Mouse (Mus musculus): ENCODE data around the gene Rps15. TPM values are rescaled to one million over a fixed set of nuclear protein-coding genes. Genes with fewer than 3 reads are reported as not detected.
"Not testable (repeated sequence)": the region's sequence is repeated elsewhere in the genome, so short reads cannot be mapped to it uniquely, and the experiment has no call there.

Gene Rps15
- 516 and 528 TPM in 2 replicates for polyA plus RNA-seq (2015; fragmentation: Nextera tagmentation; extraction: Ambion mirVana)

DNA sequence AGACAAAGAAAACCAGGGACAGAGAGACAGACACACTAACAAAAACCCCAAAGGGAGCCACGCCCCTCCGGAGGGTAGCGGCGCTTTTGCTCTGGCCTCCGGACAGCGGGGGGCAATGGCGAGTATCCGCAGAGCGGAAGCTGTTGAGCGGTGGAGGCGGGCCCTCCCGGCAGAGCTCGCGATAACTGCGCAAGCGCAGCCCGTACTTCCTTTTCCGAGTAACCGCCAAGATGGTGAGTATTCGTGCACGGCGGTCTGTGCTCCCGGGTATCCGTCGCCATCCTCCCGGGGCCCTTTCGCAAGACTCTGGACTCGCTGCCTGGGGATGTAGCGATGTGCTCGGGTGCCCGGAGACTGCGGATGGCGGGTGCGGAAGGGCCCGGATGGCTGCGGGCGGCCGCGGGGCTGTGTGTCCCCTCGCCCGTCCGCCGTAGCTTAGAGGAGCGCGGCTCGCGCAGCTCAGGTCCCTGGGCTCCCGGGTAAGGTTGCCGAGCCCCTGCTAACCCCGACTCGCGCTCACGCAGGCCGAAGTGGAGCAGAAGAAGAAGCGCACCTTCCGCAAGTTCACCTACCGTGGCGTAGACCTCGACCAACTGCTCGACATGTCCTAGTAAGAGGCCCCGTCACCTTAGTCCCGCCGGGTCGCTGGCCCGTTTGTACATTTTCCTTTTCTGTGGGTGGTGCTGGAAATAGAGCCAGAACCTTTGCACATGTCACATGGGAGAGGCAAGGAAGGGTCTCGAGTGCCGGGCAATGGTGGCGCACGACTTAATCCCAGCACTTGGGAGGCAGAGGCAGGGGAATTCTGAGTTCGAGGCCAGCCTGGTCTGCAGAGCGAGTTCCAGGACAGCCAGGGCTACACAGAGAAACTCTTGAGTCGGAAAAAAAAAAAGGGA, at the start of gene Rps15:
Gene Rps15 (plus strand): TSS at position 203 of the 896 bp plus-strand sequence.
- WGBS: 0% methylated on average over 72 of the region's 72 CpGs

DNA sequence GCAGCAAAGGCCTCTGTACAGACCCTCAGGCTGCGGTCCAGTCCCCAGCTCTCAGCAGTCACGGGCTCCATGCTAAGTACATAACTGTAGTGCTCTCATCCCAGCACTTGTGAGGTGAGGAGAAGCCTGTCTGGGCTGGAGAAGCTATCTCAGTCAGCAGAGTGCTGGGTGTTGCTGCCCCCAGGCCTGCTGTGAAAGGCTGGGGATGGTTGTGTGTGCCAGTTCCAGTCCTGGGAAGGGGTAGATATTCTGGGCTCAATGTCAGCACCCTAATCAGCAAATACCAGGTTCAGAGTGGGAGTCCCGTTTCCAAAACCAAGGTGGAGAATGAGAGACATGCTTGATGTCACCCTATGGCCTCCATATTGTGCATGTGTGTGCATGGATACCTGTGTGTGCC, 49.6 kb upstream of the Rps15 start:
- H3K4me2 ChIP-seq: no peak overlapping the region
- WGBS: 69% methylated on average over 3 of the region's 3 CpGs
- no peak overlapping the region for H3K9ac ChIP-seq
- H3K9me3 ChIP-seq: no peaks in the 10 kb centered on the region
- peaks cover 43% of the 10 kb centered on the region for H3K36me3 ChIP-seq (replicated peaks)
- H3K4me1 ChIP-seq: peaks cover 23% of the 10 kb centered on the region
- ATAC-seq (replicated peaks): no peak
- H3K27ac ChIP-seq: peak overlapping the region; percentile 49
- no peak overlapping the region for H3K4me3 ChIP-seq
- no peaks in the 10 kb centered on the region for H3K27me3 ChIP-seq (replicated peaks)

More for the DNA sequence above, at the start of gene Rps15:
- peak; percentile 74 for ATAC-seq (replicated peaks)
- Histone ChIP-seq H3K27ac (peak within 1 kb of the TSS; percentile 91), H3K4me1 (peaks cover 50% of the 10 kb centered on the region), H3K9me3 (no peaks in the 10 kb centered on the region), H3K27me3 (replicated peaks) (no peaks in the 10 kb centered on the region), H3K4me2 (peak within 1 kb of the TSS; percentile 92), H3K9ac (peak within 1 kb of the TSS; percentile 97), H3K4me3 (peak within 1 kb of the TSS; percentile 92), H3K36me3 (replicated peaks) (peaks cover 24% of the 10 kb centered on the region)

DNA sequence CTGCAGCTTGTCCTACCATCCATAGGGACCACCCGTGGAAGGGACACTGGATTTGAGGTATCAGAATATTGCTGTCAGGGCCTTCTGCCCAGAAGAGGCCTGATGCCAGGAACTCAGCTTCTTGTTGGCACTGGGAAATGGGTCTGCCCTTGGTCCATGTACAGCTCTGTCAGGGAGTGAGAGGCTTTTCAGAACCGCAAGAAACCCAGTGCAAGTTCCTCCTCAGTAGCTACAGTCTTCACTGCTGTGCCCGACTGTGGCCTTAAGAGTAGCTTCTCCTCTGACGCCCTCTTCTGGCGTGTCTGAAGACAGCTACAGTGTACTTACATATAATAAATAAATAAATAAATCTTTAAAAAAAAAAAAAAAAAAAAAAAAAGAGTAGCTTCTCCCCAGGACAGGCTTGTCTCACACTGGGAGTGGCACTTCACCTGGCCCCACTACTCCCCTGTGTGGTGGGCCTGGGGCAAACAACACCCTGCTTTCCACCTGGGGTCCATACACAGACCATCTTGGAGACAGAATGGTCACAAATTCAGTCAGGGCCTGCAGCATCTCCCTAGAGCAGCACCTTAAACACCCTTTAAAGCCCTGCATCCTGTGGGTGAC, 47.4 kb upstream of the Rps15 start:
- Histone ChIP-seq H3K27me3 (replicated peaks) (no peaks in the 10 kb centered on the region), H3K9me3 (no peaks in the 10 kb centered on the region), H3K9ac (no peak overlapping the region), H3K4me1 (peaks cover 30% of the 10 kb centered on the region), H3K4me2 (no peak overlapping the region), H3K27ac (peak overlapping the region; percentile 69), H3K36me3 (replicated peaks) (peaks cover 25% of the 10 kb centered on the region), H3K4me3 (no peak overlapping the region)
- no peak for ATAC-seq (replicated peaks)
- 17% methylated on average over 5 of the region's 5 CpGs for WGBS

DNA sequence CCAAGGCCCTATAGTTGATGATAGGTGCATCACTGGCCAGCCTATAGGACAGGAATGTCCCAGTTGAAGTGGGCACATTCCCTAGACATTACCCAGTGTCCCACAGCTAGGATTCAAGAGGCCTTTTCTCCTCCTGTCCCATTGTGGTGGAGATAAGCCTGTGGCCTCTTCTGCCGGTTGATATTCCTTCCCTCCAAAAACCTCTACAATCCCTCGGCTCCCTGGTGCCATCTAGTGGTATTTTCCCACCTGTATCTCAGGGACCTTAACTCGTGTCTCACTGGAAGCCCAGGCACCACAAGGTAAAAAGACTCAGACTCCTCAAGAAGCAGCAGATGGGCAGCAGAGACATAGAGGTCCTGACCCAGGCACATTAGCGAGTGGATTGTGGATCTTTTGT, 46.7 kb upstream of the Rps15 start:
- 0 out of 2 replicates have a peak, but pooled peaks have one; percentile 9 for ATAC-seq (replicated peaks)
- H3K9ac ChIP-seq: peak overlapping the region; percentile 16; the same call in 1 of the 2 replicates
- peaks cover 36% of the 10 kb centered on the region for H3K4me1 ChIP-seq
- no peaks in the 10 kb centered on the region for H3K27me3 ChIP-seq (replicated peaks)
- 5% methylated on average over 4 of the region's 4 CpGs for WGBS
- H3K27ac ChIP-seq: peak overlapping the region; percentile 69
- H3K4me2 ChIP-seq: no peak overlapping the region
- H3K9me3 ChIP-seq: no peaks in the 10 kb centered on the region
- H3K36me3 ChIP-seq (replicated peaks): peaks cover 20% of the 10 kb centered on the region
- no peak overlapping the region for H3K4me3 ChIP-seq

DNA sequence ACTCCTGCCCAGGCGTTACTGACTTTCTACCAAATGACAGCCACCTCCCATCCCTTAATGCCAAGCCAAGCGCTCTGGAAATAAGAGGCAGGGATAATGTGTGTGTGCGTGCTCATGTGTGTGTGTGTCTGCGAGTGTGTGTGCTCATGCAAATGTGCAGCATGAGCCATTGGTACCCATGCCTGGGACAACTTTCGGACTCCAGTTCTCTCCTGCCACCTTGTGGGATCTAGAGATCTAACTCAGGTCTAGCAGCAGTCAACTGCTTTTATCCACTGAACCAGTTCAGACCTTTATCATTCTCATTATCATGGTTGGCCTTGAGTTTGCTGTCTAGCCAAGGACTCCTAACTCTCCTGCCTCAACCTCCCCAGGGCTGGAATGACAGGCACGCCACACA, 44.4 kb upstream of the Rps15 start:
- Histone ChIP-seq H3K9me3 (no peaks in the 10 kb centered on the region), H3K27me3 (replicated peaks) (no peaks in the 10 kb centered on the region), H3K36me3 (replicated peaks) (peaks cover 6% of the 10 kb centered on the region; the same call in 1 of the 2 replicates), H3K9ac (no peak overlapping the region), H3K27ac (no peak overlapping the region), H3K4me3 (peak overlapping the region; percentile 78; the same call in 1 of the 2 replicates), H3K4me1 (peaks cover 31% of the 10 kb centered on the region), H3K4me2 (no peak overlapping the region)
- 36% methylated on average over 6 of the region's 6 CpGs for WGBS
- ATAC-seq (replicated peaks): no peak

DNA sequence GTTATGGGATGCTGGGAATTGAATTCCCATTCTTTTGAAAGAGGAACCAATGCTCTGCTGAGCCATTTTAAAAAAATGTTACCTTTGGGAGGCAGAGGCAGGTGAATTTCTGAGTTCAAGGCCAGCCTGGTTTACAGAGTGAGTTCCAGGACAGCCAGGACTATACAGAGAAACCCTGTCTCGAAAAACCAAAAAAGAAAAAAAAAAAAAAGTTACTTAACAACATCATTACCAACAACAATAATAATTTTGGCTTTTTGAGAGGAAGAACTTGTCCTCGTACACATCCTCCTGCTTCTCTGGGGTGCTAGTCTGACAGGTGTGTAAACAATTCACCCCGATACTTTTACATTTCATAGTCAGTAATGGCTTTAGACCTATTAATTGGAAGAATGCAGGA, 43.8 kb upstream of the Rps15 start:
- not testable (repeated sequence) for H3K9ac ChIP-seq; H3K9me3 ChIP-seq; H3K27me3 ChIP-seq (replicated peaks); H3K36me3 ChIP-seq (replicated peaks)
- WGBS: 57% methylated on average over 3 of the region's 3 CpGs
- peak overlapping the region; percentile 95 for H3K4me2 ChIP-seq
- ATAC-seq (replicated peaks): peak; percentile 3
- peak overlapping the region; percentile 78 for H3K4me3 ChIP-seq
- H3K27ac ChIP-seq: 0 out of 2 replicates have a peak overlapping the region, but pooled peaks have one; percentile 26
- peaks cover 31% of the 10 kb centered on the region for H3K4me1 ChIP-seq

DNA sequence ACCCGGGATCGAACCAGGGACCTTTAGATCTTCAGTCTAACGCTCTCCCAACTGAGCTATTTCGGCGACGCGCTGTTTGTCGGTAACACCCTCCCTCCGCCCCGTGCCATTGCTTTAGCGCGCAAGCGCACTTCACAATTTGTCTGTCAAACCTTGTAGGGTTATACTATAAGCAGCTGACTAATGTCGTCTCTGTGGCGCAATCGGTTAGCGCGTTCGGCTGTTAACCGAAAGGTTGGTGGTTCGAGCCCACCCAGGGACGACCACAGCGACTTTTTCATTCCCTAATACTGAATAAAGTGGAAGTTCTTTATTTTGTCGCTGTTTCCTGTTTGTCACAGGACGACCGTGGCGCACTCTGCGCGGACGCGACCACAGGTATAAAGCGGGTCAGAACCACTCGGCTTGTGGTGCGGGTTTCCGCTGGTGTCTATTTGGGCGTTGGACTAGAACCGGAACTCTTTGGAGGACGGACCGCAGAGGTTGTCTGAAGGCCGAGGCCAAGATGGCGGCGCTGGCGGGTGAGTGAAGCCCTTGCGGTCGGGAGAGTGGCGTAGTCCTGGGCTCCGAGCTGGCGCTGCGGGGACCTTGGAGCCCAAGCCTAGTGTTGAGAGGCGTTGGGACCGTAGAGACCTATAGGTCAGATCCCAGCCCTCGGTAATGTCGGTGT, 43.1 kb upstream of the Rps15 start, which contains the start of gene Ndufs7:
Gene Ndufs7 (plus strand): TSS at position 151 of the 670 bp plus-strand sequence.
- under 1% methylated on average over 53 of the region's 53 CpGs for WGBS
- Histone ChIP-seq H3K4me1 (peaks cover 31% of the 10 kb centered on the region), H3K9ac (peak within 1 kb of the TSS; percentile 73), H3K27me3 (replicated peaks) (no peaks in the 10 kb centered on the region), H3K27ac (peak within 1 kb of the TSS; percentile 89), H3K9me3 (no peaks in the 10 kb centered on the region), H3K36me3 (replicated peaks) (no peaks in the 10 kb centered on the region), H3K4me2 (peak within 1 kb of the TSS; percentile 95), H3K4me3 (peak within 1 kb of the TSS; percentile 78)
- peak; percentile 93 for ATAC-seq (replicated peaks)

DNA sequence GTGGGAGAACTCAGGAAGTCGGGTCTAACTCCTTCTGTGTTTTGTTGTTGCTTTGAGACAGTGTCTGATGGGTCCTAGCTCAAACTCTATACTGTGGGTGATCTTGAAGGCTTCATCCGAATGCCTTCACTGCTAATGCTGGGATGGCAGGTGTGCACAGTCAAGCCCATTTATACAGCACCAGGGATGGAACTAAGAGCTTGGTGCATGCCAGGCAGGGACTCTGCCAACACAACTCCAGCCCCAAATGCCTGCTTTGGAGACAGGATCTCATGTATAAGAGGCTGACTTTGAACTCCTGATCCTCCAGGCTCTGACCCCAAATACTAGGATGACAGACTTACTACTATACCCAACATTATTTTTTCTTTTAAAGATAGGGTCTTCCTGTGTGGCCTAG, 42.2 kb upstream of the Rps15 start:
- no peak for ATAC-seq (replicated peaks)
- 39% methylated on average over 2 of the region's 2 CpGs for WGBS
- H3K4me1 ChIP-seq: peaks cover 30% of the 10 kb centered on the region

DNA sequence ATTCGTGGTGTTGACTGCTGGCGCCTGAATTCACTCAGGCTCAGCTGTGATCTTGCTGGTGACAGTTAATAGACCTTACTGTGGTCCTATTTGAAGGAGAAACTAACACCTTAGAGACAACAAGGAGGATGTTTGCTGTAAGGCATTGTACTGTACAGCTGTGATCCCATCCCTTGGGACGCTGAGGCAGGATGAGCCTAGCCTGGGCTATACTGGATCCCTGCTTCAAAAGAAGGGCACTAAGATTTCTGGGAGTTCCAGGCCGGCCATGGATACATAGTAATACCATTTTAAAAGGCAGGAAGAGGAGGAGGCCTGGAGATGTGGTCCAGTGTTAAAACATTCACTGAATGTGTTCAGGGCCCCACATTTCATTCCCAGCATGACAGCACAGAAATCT, 41.7 kb upstream of the Rps15 start:
- ATAC-seq (replicated peaks): no peak

More for the DNA sequence above, 42.2 kb upstream of the Rps15 start:
- Histone ChIP-seq H3K9me3 (no peaks in the 10 kb centered on the region), H3K4me2 (peak overlapping the region; percentile 95), H3K4me3 (peak overlapping the region; percentile 78), H3K9ac (peak overlapping the region; percentile 73), H3K27me3 (replicated peaks) (no peaks in the 10 kb centered on the region), H3K36me3 (replicated peaks) (peaks cover 7% of the 10 kb centered on the region; the same call in 1 of the 2 replicates), H3K27ac (peak overlapping the region; percentile 89)

DNA sequence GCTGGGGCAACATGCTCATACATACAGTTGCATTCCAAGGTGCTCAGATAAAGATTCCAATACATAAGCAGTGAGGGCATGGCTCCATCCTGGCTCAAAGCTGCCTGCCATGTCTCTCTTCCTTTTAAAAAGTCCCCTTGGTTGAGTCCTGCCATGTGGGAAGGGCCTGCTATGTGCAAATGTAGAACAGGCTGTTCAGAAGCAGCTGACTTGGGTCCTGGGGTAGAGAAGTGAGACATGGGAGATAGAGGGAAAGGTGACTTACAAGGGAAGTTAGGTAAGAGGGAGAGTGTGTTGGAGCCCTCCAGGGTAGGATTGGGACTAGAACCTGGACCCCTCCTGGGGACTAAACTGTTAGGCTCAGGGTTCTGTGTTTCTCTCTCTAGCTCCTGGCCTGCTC, 40.2 kb upstream of the Rps15 start:
- no peak overlapping the region for H3K9ac ChIP-seq
- H3K4me1 ChIP-seq: peaks cover 25% of the 10 kb centered on the region
- ATAC-seq (replicated peaks): no peak

More for the DNA sequence above, 41.7 kb upstream of the Rps15 start:
- Histone ChIP-seq H3K36me3 (replicated peaks) (peaks cover 12% of the 10 kb centered on the region; the same call in 1 of the 2 replicates), H3K27me3 (replicated peaks) (no peaks in the 10 kb centered on the region), H3K27ac (no peak overlapping the region), H3K9ac (0 out of 2 replicates have a peak overlapping the region, but pooled peaks have one; percentile 73), H3K4me3 (peak overlapping the region; percentile 78), H3K4me2 (peak overlapping the region; percentile 95), H3K9me3 (no peaks in the 10 kb centered on the region), H3K4me1 (peaks cover 25% of the 10 kb centered on the region)
- 85% methylated on average over 4 of the region's 4 CpGs for WGBS

DNA sequence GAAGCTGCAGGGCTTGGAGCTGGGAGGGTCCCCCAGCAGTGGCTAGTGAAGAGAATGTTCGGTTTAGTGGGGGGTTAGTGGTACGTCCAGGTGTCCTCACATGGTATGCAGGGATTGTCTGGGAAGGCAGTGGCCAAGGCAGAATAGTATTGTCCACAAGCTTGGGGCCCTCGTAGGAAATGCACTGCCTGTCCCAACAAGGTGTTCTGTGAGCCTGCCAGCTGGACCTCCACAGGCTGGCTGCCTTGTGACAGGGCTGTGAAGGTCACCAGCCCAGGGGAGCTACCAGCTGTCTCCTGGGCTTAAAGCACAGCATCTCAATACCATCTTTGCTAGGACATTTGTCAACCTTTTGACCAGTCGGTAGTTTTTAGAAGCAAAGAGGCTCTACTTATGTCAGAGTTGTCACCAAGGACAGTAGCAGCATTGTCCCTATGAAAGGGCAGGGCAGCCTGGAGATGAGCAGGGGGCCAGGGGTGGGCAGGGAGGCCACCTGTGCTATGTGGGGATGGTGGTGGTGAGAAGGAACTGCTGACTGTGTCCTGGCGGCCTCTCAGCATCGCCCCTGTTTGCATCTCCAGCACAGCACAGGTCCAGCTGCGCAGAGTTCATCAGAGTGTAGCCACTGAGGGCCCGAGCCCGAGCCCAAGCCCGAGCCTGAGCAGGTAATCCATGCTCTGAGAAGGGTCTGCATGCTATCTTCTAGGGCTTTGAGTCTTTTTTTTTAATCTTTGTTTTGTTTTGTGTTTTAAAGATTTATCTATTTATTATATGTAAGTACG, 39.6 kb upstream of the Rps15 start:
- Histone ChIP-seq H3K27me3 (replicated peaks) (no peaks in the 10 kb centered on the region), H3K4me3 (no peak overlapping the region), H3K9me3 (no peaks in the 10 kb centered on the region), H3K9ac (no peak overlapping the region), H3K27ac (no peak overlapping the region), H3K4me2 (no peak overlapping the region), H3K4me1 (peaks cover 23% of the 10 kb centered on the region), H3K36me3 (replicated peaks) (peaks cover 20% of the 10 kb centered on the region; the same call in 1 of the 2 replicates)
- no peak for ATAC-seq (replicated peaks)
- whole genome bisulfite sequencing: 92% methylated on average over 11 of the region's 11 CpGs

More for the DNA sequence above, 40.2 kb upstream of the Rps15 start:
- Histone ChIP-seq H3K36me3 (replicated peaks) (peaks cover 20% of the 10 kb centered on the region; the same call in 1 of the 2 replicates), H3K4me2 (no peak overlapping the region), H3K27ac (no peak overlapping the region), H3K4me3 (no peak overlapping the region), H3K27me3 (replicated peaks) (no peaks in the 10 kb centered on the region), H3K9me3 (no peaks in the 10 kb centered on the region)

Data from midbrain, embryonic 15.5 days (tissue).